Mouse (Mus musculus): ENCODE results near the gene Oxsm. TPM values are rescaled to one million over a fixed set of nuclear protein-coding genes. Genes with fewer than 3 reads are reported as not detected.

The Oxsm gene
- polyA plus RNA-seq, 1 experiment = 1.0 TPM

- TF ChIP-seq GATA1 (IDR thresholded peaks at IDR 0.05; ENCODE audit: borderline replicate concordance, low read length) (no peak), FLI1 (IDR thresholded peaks at IDR 0.05; ENCODE audit: low read length) (no peak)
- H3K4me1 ChIP-seq = peaks cover 11% of the 10 kb centered on the region
- H3K36me3 ChIP-seq (replicated peaks; ENCODE audit: low read length) = no peaks in the 10 kb centered on the region
- H3K9me3 ChIP-seq = no peaks in the 10 kb centered on the region
- H3K27me3 ChIP-seq (replicated peaks) = no peaks in the 10 kb centered on the region
- no peak overlapping the region for H3K4me3 ChIP-seq (replicated peaks)
These were observed 48.5 kb downstream of the Oxsm start for GRCm38 (mm10) chr14:16200969-16201638.

- no peak for TF ChIP-seq GATA1 (IDR thresholded peaks at IDR 0.05; ENCODE audit: borderline replicate concordance, low read length)
- no peak for TF ChIP-seq FLI1 (IDR thresholded peaks at IDR 0.05; ENCODE audit: low read length)
These were observed 49.2 kb downstream of the Oxsm start for GRCm38 (mm10) chr14:16200220-16200912.

DNA sequence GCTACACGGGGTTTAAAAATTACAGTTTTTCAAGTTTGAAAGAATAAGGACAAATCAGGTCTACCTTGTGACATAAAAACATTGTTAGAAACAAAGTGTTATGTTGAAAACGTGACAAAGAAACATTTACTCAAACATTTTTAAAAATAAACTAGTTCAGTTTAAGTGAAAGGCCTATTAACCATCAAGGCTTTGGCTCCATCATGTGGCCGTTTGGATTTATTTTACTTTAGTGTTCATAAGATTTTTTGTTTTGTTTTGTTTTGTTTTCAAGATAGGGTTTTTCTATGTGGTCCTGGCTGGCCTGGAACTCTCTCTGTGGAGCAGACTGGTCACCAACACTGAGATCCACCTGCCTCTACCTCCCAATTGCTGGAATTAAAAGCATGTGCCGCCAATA lies 53.1 kb downstream of the Oxsm start:
- no peak overlapping the region for H3K4me3 ChIP-seq (replicated peaks)
- H3K27me3 ChIP-seq (replicated peaks) = no peaks in the 10 kb centered on the region
- no peaks in the 10 kb centered on the region for H3K9me3 ChIP-seq
- H3K4me1 ChIP-seq = peaks cover 7% of the 10 kb centered on the region
- TF ChIP-seq GATA1 (IDR thresholded peaks at IDR 0.05; ENCODE audit: borderline replicate concordance, low read length) (no peak), FLI1 (IDR thresholded peaks at IDR 0.05; ENCODE audit: low read length) (no peak)
- no peaks in the 10 kb centered on the region for H3K36me3 ChIP-seq (replicated peaks; ENCODE audit: low read length)

More at GRCm38 (mm10) chr14:16200220-16200912, 49.2 kb downstream of the Oxsm start:
- Histone ChIP-seq H3K9me3 (no peaks in the 10 kb centered on the region), H3K4me1 (peaks cover 11% of the 10 kb centered on the region), H3K27me3 (replicated peaks) (no peaks in the 10 kb centered on the region), H3K36me3 (replicated peaks; ENCODE audit: low read length) (no peaks in the 10 kb centered on the region), H3K4me3 (replicated peaks) (no peak overlapping the region)

- H3K27me3 ChIP-seq (replicated peaks) = no peaks in the 10 kb centered on the region
- TF ChIP-seq FLI1 (IDR thresholded peaks at IDR 0.05; ENCODE audit: low read length) = no peak
- no peak for TF ChIP-seq GATA1 (IDR thresholded peaks at IDR 0.05; ENCODE audit: borderline replicate concordance, low read length)
- H3K9me3 ChIP-seq = no peaks in the 10 kb centered on the region
- H3K4me3 ChIP-seq (replicated peaks) = no peak overlapping the region
- H3K36me3 ChIP-seq (replicated peaks; ENCODE audit: low read length) = no peaks in the 10 kb centered on the region
- no peaks in the 10 kb centered on the region; the same call in 1 of the 2 replicates for H3K4me1 ChIP-seq
These were observed 54.1 kb downstream of the Oxsm start for GRCm38 (mm10) chr14:16195486-16195885.

- Histone ChIP-seq H3K36me3 (replicated peaks; ENCODE audit: low read length) (no peaks in the 10 kb centered on the region), H3K9me3 (no peaks in the 10 kb centered on the region), H3K4me3 (replicated peaks) (no peak overlapping the region), H3K4me1 (no peaks in the 10 kb centered on the region), H3K27me3 (replicated peaks) (no peaks in the 10 kb centered on the region)
- TF ChIP-seq GATA1 (IDR thresholded peaks at IDR 0.05; ENCODE audit: borderline replicate concordance, low read length) (no peak), FLI1 (IDR thresholded peaks at IDR 0.05; ENCODE audit: low read length) (no peak)
These were observed 55.5 kb downstream of the Oxsm start for GRCm38 (mm10) chr14:16194125-16194524.

DNA sequence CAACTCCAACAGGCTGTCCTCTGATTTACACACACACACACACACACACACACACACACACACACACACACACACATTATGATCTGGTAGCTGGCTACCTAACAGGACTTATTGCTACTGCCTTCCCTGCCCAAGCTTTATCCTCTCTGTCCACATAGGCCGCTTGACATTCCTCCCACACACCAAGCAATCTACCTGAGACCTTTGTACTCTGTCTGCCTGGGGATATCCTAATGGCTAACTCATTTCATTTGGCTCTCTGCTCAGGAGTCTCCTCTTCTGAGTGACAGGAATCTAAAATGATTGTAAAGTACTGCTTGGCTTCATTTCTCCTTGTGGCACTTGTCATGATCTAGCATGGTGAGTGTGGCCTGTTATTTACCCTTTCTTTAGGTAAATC lies 60.5 kb downstream of the Oxsm start:
- H3K4me1 ChIP-seq = no peaks in the 10 kb centered on the region
- H3K36me3 ChIP-seq (replicated peaks; ENCODE audit: low read length) = no peaks in the 10 kb centered on the region
- H3K9me3 ChIP-seq = no peaks in the 10 kb centered on the region
- TF ChIP-seq GATA1 (IDR thresholded peaks at IDR 0.05; ENCODE audit: borderline replicate concordance, low read length) (no peak), FLI1 (IDR thresholded peaks at IDR 0.05; ENCODE audit: low read length) (no peak)
- H3K27me3 ChIP-seq (replicated peaks) = no peaks in the 10 kb centered on the region
- H3K4me3 ChIP-seq (replicated peaks) = no peak overlapping the region

Other genes starting within 250 kb of the Oxsm start
- 141 and 238 TPM in 2 replicates for gene Ngly1, start 528 bp downstream of the Oxsm start, polyA plus RNA-seq (2012; ENCODE audit: insufficient read depth, low replicate concordance)
- 1.4 and 2.8 TPM in 2 replicates for gene Top2b, start 115.4 kb upstream of the Oxsm start, polyA plus RNA-seq (2012; ENCODE audit: insufficient read depth, low replicate concordance)